Mouse (Mus musculus) olfactory bulb, adult 2 months (tissue): ENCODE data around the gene Tomm40.

ENCODE experiments used
- CTCF ChIP-seq: fragments of 200-500 bp; IDR thresholded peaks from 2 replicates; pipeline ENCODE4 v1.5.1; 2012; ENCODE audit warnings: low read depth, mild to moderate bottlenecking, low read length, moderate library complexity; ENCODE audit not compliant: insufficient read depth
- POLR2A ChIP-seq: fragments of 200-500 bp; IDR thresholded peaks from 2 replicates; pipeline ENCODE4 v1.6.1; 2012; ENCODE audit warnings: mild to moderate bottlenecking, low read depth, low read length, moderate library complexity; ENCODE audit not compliant: insufficient read depth

DNA sequence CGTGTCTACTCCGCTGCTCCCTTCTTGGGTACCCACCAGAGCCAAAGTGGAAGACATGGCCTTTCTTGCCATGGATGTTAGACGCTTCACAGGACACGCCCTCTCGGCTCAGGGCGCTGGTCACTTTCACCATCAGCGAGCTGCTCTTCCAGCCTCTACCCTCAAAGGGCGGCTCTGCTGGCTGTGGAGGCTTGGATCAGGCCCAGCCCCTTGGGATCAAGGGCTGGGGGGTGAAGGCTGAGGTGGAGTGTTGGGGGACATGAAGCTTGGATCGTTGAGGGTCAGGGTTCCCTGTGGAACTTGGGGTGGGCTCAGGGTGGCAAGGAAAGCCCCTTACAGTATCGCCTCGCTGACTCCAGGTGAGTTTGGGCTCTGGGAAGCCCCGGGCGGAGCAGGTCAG is 43.4 kb upstream of the Tomm40 start:
- no peak for TF ChIP-seq CTCF
- no peak for TF ChIP-seq POLR2A
